ENCODE assay signal across 14 mouse cellular contexts in the genomic region with DNA sequence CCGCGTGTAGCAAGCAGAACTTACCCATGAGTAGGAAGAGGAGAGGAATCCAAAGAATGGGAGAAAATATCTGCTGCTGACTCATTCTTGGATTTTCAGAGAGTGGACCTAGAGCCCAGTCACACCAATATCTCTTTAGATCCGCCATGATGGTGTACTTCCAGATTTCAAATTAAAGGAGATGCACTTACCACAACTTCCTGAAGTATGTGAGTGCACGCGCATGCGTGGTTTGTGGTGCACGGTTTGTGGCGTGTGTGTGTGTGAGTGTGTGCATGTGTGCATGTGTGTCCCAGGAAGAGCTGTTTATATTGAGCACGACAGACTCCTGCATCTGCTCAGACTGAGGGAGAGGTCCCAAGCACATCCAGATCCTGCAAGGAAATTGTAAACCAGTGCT. TPM values are rescaled to one million over a fixed set of nuclear protein-coding genes. Genes with fewer than 3 reads are reported as not detected.
A peak's percentile ranks its signal among the peaks of the same experiment; 100 is the strongest.
DNase-seq lines count a peak whose midpoint lies in the region; ATAC-seq and TF ChIP-seq lines count a peak whose summit lies in the region.
"Had no signal": no experiment of that assay in that cellular context is flagged by ENCODE, and none has a peak within 500 bp of the region (broad histone marks: within the 10 kb centered on the region; RNA-seq: fewer than 3 reads in every experiment).

A gene (minus strand): TSS at position 235 of the 400 bp plus-strand sequence.

- H3K27me3 ChIP-seq in forebrain, embryonic 11.5 days (ENCODE audit: control insufficient read depth, insufficient read depth, low read length), result no peaks in the 10 kb centered on the region
- H3K27me3 ChIP-seq: limb, embryonic 13.5 days; neural tube, embryonic 13.5 days had no signal

- H3K36me3 ChIP-seq in macrophage (ENCODE audit: inconsistent target), result 0 out of 2 replicates have a peak, but pooled peaks cover 5% of the 10 kb centered on the region
- H3K36me3 ChIP-seq in forebrain, embryonic 11.5 days (ENCODE audit: control insufficient read depth, insufficient read depth, low read length), result no peaks in the 10 kb centered on the region
- H3K36me3 ChIP-seq: limb, embryonic 13.5 days; neural tube, embryonic 13.5 days had no signal

- ATAC-seq in CD4-positive, CD25-positive, alpha-beta regulatory T cell, adult 4 months, result peak; percentile 90
- ATAC-seq in forebrain, embryonic 11.5 days (replicated peaks; ENCODE audit: low FRiP score), result no peak

- no peaks in the 10 kb centered on the region for H3K9me3 ChIP-seq in forebrain, embryonic 11.5 days (ENCODE audit: control insufficient read depth, low read length)
- H3K9me3 ChIP-seq: limb, embryonic 13.5 days; neural tube, embryonic 13.5 days had no signal

- no peak for TF ChIP-seq CTCF in left cerebral cortex, adult 2 months (IDR thresholded peaks at IDR 0.05)

- H3K9ac ChIP-seq in forebrain, embryonic 11.5 days (ENCODE audit: low read length), result no peak within 1 kb of the TSS
- H3K9ac ChIP-seq: limb, embryonic 13.5 days; neural tube, embryonic 13.5 days had no signal

- 0% methylated on average over 9 of the region's 9 CpGs for WGBS in macrophage (ENCODE audit: missing documents)
- WGBS in forebrain, embryonic 11.5 days, result 85% methylated on average over 9 of the region's 9 CpGs

- peak within 1 kb of the TSS; percentile 43; the same call in 1 of the 2 replicates for H3K4me3 ChIP-seq in brown adipose tissue, adult 24 weeks (ENCODE audit: insufficient read depth, low read depth, low read length)
- peak within 1 kb of the TSS; percentile 62 for H3K4me3 ChIP-seq in macrophage (ENCODE audit: inconsistent target)
- H3K4me3 ChIP-seq in left cerebral cortex, adult 2 months, result no peak within 1 kb of the TSS
- no peak within 1 kb of the TSS for H3K4me3 ChIP-seq in forebrain, embryonic 11.5 days (ENCODE audit: low read depth, low read length)
- H3K4me3 ChIP-seq: limb, embryonic 13.5 days; neural tube, embryonic 13.5 days had no signal

- intact Hi-C loops in left cerebral cortex, adult 2 months (cut with DNase I), result no loop called here

- no peak within 1 kb of the TSS for H3K4me2 ChIP-seq in forebrain, embryonic 11.5 days (ENCODE audit: low read depth, low read length, severe bottlenecking)
- H3K4me2 ChIP-seq: limb, embryonic 13.5 days; neural tube, embryonic 13.5 days had no signal

- no peak within 1 kb of the TSS for H3K27ac ChIP-seq in brown adipose tissue, adult 24 weeks (replicated peaks; ENCODE audit: low read depth, low read length)
- H3K27ac ChIP-seq in macrophage, result peak within 1 kb of the TSS; percentile 74
- no peak within 1 kb of the TSS for H3K27ac ChIP-seq in left cerebral cortex, adult 2 months
- no peak within 1 kb of the TSS for H3K27ac ChIP-seq in forebrain, embryonic 11.5 days (ENCODE audit: low read depth, low read length)
- H3K27ac ChIP-seq: limb, embryonic 13.5 days; neural tube, embryonic 13.5 days; stomach, postnatal 0 days had no signal

- H3K79me2 ChIP-seq in macrophage (ENCODE audit: inconsistent target), result peaks cover 51% of the 10 kb centered on the region

- no peaks in the 10 kb centered on the region for H3K4me1 ChIP-seq in brown adipose tissue, adult 24 weeks (ENCODE audit: control insufficient read depth, insufficient read depth, insufficient read length, low read length)
- no peaks in the 10 kb centered on the region for H3K4me1 ChIP-seq in forebrain, embryonic 11.5 days (replicated peaks; ENCODE audit: control insufficient read depth, insufficient read depth, low read length)
- H3K4me1 ChIP-seq: limb, embryonic 13.5 days; neural tube, embryonic 13.5 days had no signal

- DNase-seq in spleen, postnatal 4 days (ENCODE audit: low spot score in 2 of 2), result peak; percentile 46 to 76
- DNase-seq in layer of hippocampus, adult 9-10 months (ENCODE audit: low spot score), result no peak
- DNase-seq in left cerebral cortex, adult 2 months (ENCODE audit: extremely low spot score in 1 of 2, low spot score in 2 of 2), result no peak
- DNase-seq in adrenal gland, adult 8-10 months, result no peak
- no peak for DNase-seq in forebrain, embryonic 11.5 days (ENCODE audit: low spot score)
- DNase-seq: cerebellum, adult 11 months; kidney, postnatal 4 days had no signal

RNA-seq across cellular contexts. Expression of the gene that starts here (rescaled TPM):
- polyA plus RNA-seq in CD4-positive, CD25-positive, alpha-beta regulatory T cell, adult 4 months (2017; shearing (Covaris generic)), result 100 to 1,000 TPM in 1 of 2 experiments, 10 to 100 TPM in 1; 52.9 to 159 TPM
- polyA plus RNA-seq in brown adipose tissue, adult 24 weeks (2012; ENCODE audit: insufficient read depth, insufficient read length, missing spikeins), result 0.95 TPM in 1 of 2 replicates, not detected in the other
- total RNA-seq in macrophage (2018; cell fraction: chromatin; rRNA removed), result 100 to 1,000 TPM in 23 of 26 experiments, 10 to 100 TPM in 3; 76.8 to 200 (median 144) TPM
- total RNA-seq in macrophage (2018; cell fraction: cytosol; rRNA removed), result 100 to 1,000 TPM; 293 to 703 (median 450) TPM
- total RNA-seq in macrophage (2018; cell fraction: nucleus; rRNA removed), result 100 to 1,000 TPM; 156 to 447 (median 313) TPM
- polyA plus RNA-seq in macrophage (2018), result 199 to 492 TPM (median 394 TPM) in 3 replicates
- not detected for total RNA-seq in left cerebral cortex, adult 2 months (2021)
- 1 to 10 TPM in 3 of 4 experiments, under 1 TPM in 1; 0.64 to 3.2 (median 2.1) TPM for total RNA-seq in adrenal gland, adult 8-10 months (2022)
- polyA plus RNA-seq in forebrain, embryonic 11.5 days (2014; fragmentation: Nextera tagmentation; extraction: Ambion mirVana), result not detected in 2 replicates
- polyA plus RNA-seq: hindbrain, embryonic 11.5 days had no signal

Comparison
In these comparisons a context has a peak if more than half of its experiments do, and no peak if none do; other contexts are left out.
1. RNA of the gene that starts here (polyA plus RNA-seq): 199 to 492 TPM in macrophage and 52.9 to 159 TPM in CD4-positive, CD25-positive, alpha-beta regulatory T cell, adult 4 months; 0.95 TPM in brown adipose tissue, adult 24 weeks and not detected in forebrain, embryonic 11.5 days; every median in the first group is over 10 times any median in the second.
2. H3K4me3 ChIP-seq: peak in brown adipose tissue, adult 24 weeks (single experiment) and macrophage (single experiment); none in left cerebral cortex, adult 2 months (single experiment) and forebrain, embryonic 11.5 days (single experiment).
3. DNase-seq: peak in spleen, postnatal 4 days (2 of 2); none in layer of hippocampus, adult 9-10 months (single experiment), left cerebral cortex, adult 2 months (0 of 2), adrenal gland, adult 8-10 months (single experiment) and forebrain, embryonic 11.5 days (single experiment).